Mouse (Mus musculus): ENCODE data around the gene Irf5.

GRCm38 (mm10) chr6:29526281-29527251 is at the start of gene Irf5:
- TF ChIP-seq CTCF (IDR thresholded peaks at IDR 0.05; ENCODE audit: low read depth), result no peak
- no peak for TF ChIP-seq EP300 (optimal IDR thresholded peaks at IDR 0.05)
